Mouse (Mus musculus): ENCODE measurements around the gene Eif4a1.
"Not testable (repeated sequence)": the region's sequence is repeated elsewhere in the genome, so short reads cannot be mapped to it uniquely, and the experiment has no call there.

Eif4a1 gene

GRCm38 (mm10) chr11:69633128-69633866 is 38.9 kb downstream of the Eif4a1 start:
- DNase-seq (ENCODE audit: low read depth, low spot score) = peak; percentile 44

DNA sequence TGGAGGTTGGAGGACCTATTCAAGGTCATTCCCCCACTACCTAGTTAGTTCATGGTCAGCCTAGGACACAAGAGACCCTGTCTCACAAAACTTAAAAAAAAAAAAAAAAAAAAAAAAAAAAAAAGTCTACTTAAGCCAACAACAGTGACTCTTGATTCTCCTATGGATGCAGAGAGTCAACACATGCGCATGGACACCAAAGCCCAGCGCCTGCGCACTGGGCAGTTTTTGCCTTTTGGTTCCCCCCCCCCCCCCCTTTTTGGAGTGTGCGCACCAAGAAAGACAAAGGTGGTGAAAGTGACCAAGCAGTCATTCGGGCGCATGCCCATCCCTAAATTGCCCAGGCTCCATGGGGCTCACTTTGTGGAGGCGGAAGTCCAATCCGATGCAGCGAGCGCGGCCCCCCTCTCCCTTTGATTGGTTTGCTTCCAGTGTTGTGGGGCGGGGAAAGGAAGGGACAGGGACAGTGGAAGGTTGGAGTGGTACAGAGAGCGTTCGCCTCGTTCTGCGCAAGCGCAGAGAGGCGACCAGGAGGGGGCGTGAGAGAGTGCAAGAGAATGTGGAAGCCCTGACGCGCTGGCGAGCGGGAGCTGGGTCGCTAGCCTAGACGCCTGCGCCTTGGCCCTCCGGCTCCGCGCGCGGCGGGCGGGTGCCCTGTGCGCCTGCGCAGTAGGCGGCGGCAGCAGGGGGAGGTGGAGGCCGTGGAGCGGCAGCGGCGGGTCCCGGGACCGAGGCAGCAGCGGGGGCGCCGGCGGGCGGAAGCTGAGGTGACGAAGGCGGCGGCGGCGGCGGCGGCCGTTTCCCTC is 39.7 kb downstream of the Eif4a1 start, which contains the start of gene Fxr2:
Gene Fxr2 (plus strand): TSS at position 707 of the 806 bp plus-strand sequence.
- peak; percentile 100 for DNase-seq (ENCODE audit: low read depth, low spot score)

DNA sequence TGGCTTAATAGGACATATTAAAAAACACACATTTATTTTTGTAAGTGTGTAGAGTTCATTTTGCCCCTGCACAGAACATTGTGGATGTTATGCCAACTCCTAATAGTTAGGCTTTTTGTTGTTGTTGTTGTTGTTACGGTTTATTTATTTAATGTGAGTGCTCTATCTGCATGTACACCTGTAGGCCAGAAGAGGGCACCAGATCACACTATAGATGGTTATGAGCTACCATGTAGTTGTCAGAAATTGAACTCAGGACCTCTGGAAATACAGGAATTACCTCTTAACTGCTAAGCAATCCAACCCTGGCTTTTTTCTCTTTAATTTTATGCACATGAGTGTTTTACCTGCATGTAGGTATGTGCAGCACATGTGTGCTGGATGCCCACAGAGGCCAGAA is 42.4 kb downstream of the Eif4a1 start:
- DNase-seq (ENCODE audit: low read depth, low spot score) = no peak

- DNase-seq (ENCODE audit: low read depth, low spot score) = peak; percentile 92
Measured at GRCm38 (mm10) chr11:69628286-69628685, 43.9 kb downstream of the Eif4a1 start.

- DNase-seq (ENCODE audit: low read depth, low spot score) = not testable (repeated sequence)
Measured at GRCm38 (mm10) chr11:69624339-69624738, 47.9 kb downstream of the Eif4a1 start.

DNA sequence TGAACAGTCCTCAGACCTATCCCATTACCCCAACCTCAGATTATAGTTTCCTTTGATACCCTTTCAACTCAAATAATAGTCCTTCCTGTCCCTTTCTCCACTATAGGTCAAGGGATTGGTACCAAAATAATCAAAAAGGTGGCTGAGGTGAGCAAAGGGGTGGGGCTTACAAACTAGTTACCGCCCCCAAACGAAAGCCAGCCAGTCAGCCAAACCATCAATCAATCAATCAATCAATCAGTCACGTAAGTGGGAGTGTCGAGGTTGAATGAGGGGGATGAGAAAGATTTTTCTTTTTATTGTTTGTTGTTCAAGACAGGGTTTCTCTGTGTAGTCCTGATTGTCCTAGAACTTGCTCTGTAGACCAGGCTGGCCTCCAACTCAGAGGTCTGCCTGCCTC is 49.2 kb downstream of the Eif4a1 start:
- no peak for DNase-seq (ENCODE audit: low read depth, low spot score)

GRCm38 (mm10) chr11:69622406-69622805 is 49.8 kb downstream of the Eif4a1 start:
- no peak for DNase-seq (ENCODE audit: low read depth, low spot score)

GRCm38 (mm10) chr11:69621571-69622268 is 50.5 kb downstream of the Eif4a1 start, which contains the start of gene Sat2:
Gene Sat2 (plus strand): TSS chr11:69622024.
- DNase-seq (ENCODE audit: low read depth, low spot score) = peak; percentile 85

DNA sequence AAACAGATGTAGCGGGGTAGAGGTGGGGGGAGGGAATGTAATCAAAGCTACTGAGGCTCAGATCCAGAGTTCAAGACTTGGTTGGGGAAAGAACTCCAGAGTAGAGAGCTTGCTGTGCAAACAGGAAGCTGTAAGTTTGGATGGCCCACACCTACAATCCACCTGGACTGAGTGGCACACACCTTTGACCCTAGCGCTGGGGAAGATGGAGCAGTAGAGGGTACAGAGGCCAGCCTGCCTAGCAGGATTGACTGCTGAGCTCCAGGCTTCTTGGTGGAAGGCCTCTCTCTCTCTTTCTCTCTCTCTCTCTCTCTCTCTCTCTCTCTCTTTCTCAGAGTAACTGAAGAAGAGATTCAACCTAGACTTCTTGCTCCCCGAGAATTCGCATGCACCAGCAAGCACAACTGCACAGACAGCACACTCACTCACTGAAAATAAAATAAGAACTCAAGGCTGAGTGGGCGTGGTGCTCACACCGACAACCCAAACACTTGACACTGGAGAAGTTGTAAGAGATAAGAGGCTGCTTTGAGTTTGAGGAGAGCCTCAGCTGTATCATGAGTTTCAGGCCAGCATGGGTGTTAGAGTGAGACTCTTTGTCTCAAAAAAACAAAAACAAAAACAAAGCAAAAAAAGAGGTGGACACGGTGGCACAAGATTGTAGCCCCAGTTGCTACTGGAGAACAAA is 51.7 kb downstream of the Eif4a1 start:
- DNase-seq (ENCODE audit: low read depth, low spot score) = no peak

DNA sequence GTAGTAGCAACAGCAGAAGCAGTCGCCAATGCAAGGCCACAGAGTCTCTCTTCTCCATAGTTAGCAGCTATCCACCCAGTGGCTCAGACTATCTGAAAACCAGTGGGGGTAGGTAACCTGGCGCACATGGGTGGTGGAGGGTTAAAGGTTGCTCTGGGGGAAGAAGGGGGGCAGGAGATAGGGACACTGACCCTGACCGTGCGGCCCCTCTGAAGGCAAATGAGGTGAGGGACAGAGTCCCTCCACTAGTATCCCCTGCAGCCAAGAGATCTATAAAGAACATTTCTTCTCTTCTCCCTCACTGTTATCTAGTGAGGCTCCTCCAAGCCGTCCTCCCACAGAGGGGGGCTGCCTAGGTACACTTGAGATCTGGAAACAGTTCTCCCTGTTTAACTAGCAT is 54.4 kb downstream of the Eif4a1 start, which contains the start of gene Shbg:
Gene Shbg (minus strand): TSS at position 101 of the 400 bp plus-strand sequence.
- no peak for DNase-seq (ENCODE audit: low read depth, low spot score)
